Mouse (Mus musculus) liver, embryonic 14.5 days (tissue): ENCODE data around the gene Ppib.

ENCODE experiments used
- CTCF ChIP-seq: IDR thresholded peaks from 2 replicates; pipeline ENCODE4 v1.5.1; 2016; ENCODE audit warnings: antibody characterized with exemption, low read depth, control low read depth
- EP300 ChIP-seq: IDR thresholded peaks from 2 replicates; pipeline ENCODE4 v1.6.1; 2016; ENCODE audit warnings: antibody characterized with exemption, low read depth

GRCm38 (mm10) chr9:66059583-66060307 lies at the start of gene Ppib:
- peak; percentile 39; the same call in 1 of the 2 replicates for TF ChIP-seq CTCF
- no peak for TF ChIP-seq EP300
